8 mouse cellular contexts compared by ENCODE assay signal in the genomic region with DNA sequence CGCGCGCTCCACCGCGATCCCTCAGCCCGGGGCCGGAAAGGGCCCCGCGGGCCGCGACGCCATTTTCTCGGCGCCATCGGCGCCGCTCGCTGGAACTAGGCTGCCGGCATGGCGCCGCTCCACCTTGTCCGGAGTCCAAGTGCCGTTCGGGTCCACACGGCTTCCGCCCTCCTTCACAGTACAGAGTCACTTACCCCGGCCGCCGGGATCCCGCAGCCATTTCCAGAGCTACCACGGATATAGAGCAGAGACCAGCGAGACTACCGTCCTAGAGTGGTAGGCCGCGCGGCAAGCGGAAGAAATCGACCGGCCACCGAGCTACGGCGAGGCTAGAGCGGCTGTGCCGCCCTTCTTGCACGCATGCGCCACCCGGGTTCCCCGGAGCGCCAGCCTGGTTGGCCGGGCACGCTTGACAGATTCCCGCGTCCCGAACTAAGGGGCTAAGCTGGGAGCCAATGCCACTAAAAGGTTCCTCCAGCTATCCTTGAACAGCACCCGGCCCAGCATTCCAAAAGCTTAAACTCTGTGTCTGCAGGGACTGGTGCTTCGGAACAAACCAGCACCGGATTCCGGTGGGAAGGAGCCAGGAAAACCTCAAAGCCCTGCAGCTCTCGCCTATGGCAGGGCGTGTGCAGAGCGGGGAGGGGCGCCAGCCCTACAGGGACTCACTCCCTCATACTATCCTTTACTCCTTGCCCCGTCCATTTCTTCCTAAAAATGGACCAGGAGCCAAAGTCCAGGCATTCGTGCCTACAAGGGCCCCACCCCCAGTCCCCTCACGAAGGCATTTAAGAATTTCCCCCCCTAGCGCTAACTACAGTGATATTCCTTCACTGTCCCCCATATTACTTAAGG. TPM values are rescaled to one million over a fixed set of nuclear protein-coding genes. Genes with fewer than 3 reads are reported as not detected.
DNase-seq lines count a peak whose midpoint lies in the region; ATAC-seq and TF ChIP-seq lines count a peak whose summit lies in the region.

No protein-coding gene starts in this region.

- ATAC-seq in hindbrain, embryonic 11.5 days (ENCODE audit: low FRiP score) = peak; percentile 95
- peak; percentile 96 for ATAC-seq in lung, postnatal 0 days

- no peaks in the 10 kb centered on the region for H3K27me3 ChIP-seq in hindbrain, embryonic 11.5 days (ENCODE audit: control insufficient read depth, insufficient read depth, low read length)
- H3K27me3 ChIP-seq in lung, postnatal 0 days (replicated peaks; ENCODE audit: insufficient read depth, low read length) = no peaks in the 10 kb centered on the region

- H3K36me3 ChIP-seq in hindbrain, embryonic 11.5 days (ENCODE audit: control insufficient read depth, insufficient read depth, low read length) = no peaks in the 10 kb centered on the region
- H3K36me3 ChIP-seq in lung, postnatal 0 days (ENCODE audit: insufficient read depth, low read length) = no peaks in the 10 kb centered on the region

- peak overlapping the region; percentile 87 for H3K27ac ChIP-seq in hindbrain, embryonic 11.5 days (ENCODE audit: low read depth, low read length)
- H3K27ac ChIP-seq in lung, postnatal 0 days (ENCODE audit: low read length) = peak overlapping the region; percentile 98

- under 1% methylated on average over 65 of the region's 66 CpGs for WGBS in hindbrain, embryonic 11.5 days
- WGBS in lung, postnatal 0 days = 1% methylated on average over 63 of the region's 66 CpGs

- H3K4me3 ChIP-seq in hindbrain, embryonic 11.5 days (ENCODE audit: low read depth, low read length) = peak overlapping the region; percentile 72
- peak overlapping the region; percentile 92 for H3K4me3 ChIP-seq in lung, postnatal 0 days (ENCODE audit: low read depth, low read length)

- peak overlapping the region; percentile 81 for H3K4me2 ChIP-seq in hindbrain, embryonic 11.5 days (replicated peaks; ENCODE audit: low read depth, low read length)
- peak overlapping the region; percentile 75 for H3K4me2 ChIP-seq in lung, postnatal 0 days (replicated peaks; ENCODE audit: low read depth, low read length)

- H3K9ac ChIP-seq in hindbrain, embryonic 11.5 days (ENCODE audit: low read depth, low read length) = peak overlapping the region; percentile 85
- H3K9ac ChIP-seq in lung, postnatal 0 days (replicated peaks; ENCODE audit: low read depth) = peak overlapping the region; percentile 99

- H3K9me3 ChIP-seq in hindbrain, embryonic 11.5 days (ENCODE audit: control insufficient read depth, low read length) = no peaks in the 10 kb centered on the region
- no peaks in the 10 kb centered on the region for H3K9me3 ChIP-seq in lung, postnatal 0 days (ENCODE audit: low read length)

- DNase-seq in Muller cell, postnatal 12 days (ENCODE audit: inconsistent ontology term) = peak; percentile 95
- DNase-seq in cerebellum, adult 9-11 months = peak; percentile 93
- DNase-seq in frontal cortex, adult 2 months (ENCODE audit: extremely low spot score in 1 of 2, low spot score in 1 of 2) = peak; percentile 79 to 91
- DNase-seq in hindbrain, embryonic 11.5 days (ENCODE audit: low spot score) = peak; percentile 94
- peak; percentile 89 to 93 for DNase-seq in layer of hippocampus, postnatal 10 days (ENCODE audit: low spot score in 2 of 2)
- peak; percentile 97 for DNase-seq in lung, postnatal 0 days (ENCODE audit: low spot score)
- DNase-seq in ovary, postnatal 10 days (ENCODE audit: low spot score) = peak; percentile 88
- peak; percentile 93 for DNase-seq in thymus, postnatal 0 days (ENCODE audit: low spot score)

- TF ChIP-seq EP300 in lung, postnatal 0 days (IDR thresholded peaks at IDR 0.05) = no peak

- peaks cover 7% of the 10 kb centered on the region; the same call in 1 of the 2 replicates for H3K4me1 ChIP-seq in hindbrain, embryonic 11.5 days (replicated peaks; ENCODE audit: control insufficient read depth, insufficient read depth, low read length)
- H3K4me1 ChIP-seq in lung, postnatal 0 days (ENCODE audit: insufficient read depth, low read depth, low read length) = peaks cover 14% of the 10 kb centered on the region

- TF ChIP-seq CTCF in lung, postnatal 0 days (IDR thresholded peaks at IDR 0.05) = no peak

RNA-seq across cellular contexts. Expression of gene Dido1, which starts 7.8 kb away (rescaled TPM):
- polyA plus RNA-seq in frontal cortex, adult 2 months (2012; rRNA removed) = 36.9 and 39.7 TPM in 2 replicates
- polyA plus RNA-seq in hindbrain, embryonic 11.5 days (2014; fragmentation: Nextera tagmentation; extraction: Ambion mirVana) = 29.5 and 39.7 TPM in 2 replicates
- total RNA-seq in layer of hippocampus, postnatal 10 days (2021) = 10 to 100 TPM; 58.4 to 61.8 TPM
- 14.9 and 16.3 TPM in 2 replicates for polyA plus RNA-seq in lung, postnatal 0 days (2015; fragmentation: Nextera tagmentation; extraction: Ambion mirVana)
- polyA plus RNA-seq in thymus, postnatal 0 days (2015; fragmentation: Nextera tagmentation; extraction: Ambion mirVana) = 25.6 and 32.2 TPM in 2 replicates

RNA-seq across cellular contexts. Expression of gene Gid8, which starts 7.9 kb away (rescaled TPM):
- polyA plus RNA-seq in frontal cortex, adult 2 months (2012; rRNA removed) = 57.0 and 57.7 TPM in 2 replicates
- 59.6 and 70.0 TPM in 2 replicates for polyA plus RNA-seq in hindbrain, embryonic 11.5 days (2014; fragmentation: Nextera tagmentation; extraction: Ambion mirVana)
- 10 to 100 TPM; 62.6 to 63.7 TPM for total RNA-seq in layer of hippocampus, postnatal 10 days (2021)
- polyA plus RNA-seq in lung, postnatal 0 days (2015; fragmentation: Nextera tagmentation; extraction: Ambion mirVana) = 38.7 and 38.8 TPM in 2 replicates
- 50.5 and 53.1 TPM in 2 replicates for polyA plus RNA-seq in thymus, postnatal 0 days (2015; fragmentation: Nextera tagmentation; extraction: Ambion mirVana)

RNA-seq across cellular contexts. Expression of gene Slc17a9, which starts 23.1 kb away (rescaled TPM):
- polyA plus RNA-seq in frontal cortex, adult 2 months (2012; rRNA removed) = 1.00 and 1.1 TPM in 2 replicates
- polyA plus RNA-seq in hindbrain, embryonic 11.5 days (2014; fragmentation: Nextera tagmentation; extraction: Ambion mirVana) = 0.14 and 0.45 TPM in 2 replicates
- total RNA-seq in layer of hippocampus, postnatal 10 days (2021) = under 1 TPM; 0.47 to 0.53 TPM
- 1.4 and 1.7 TPM in 2 replicates for polyA plus RNA-seq in lung, postnatal 0 days (2015; fragmentation: Nextera tagmentation; extraction: Ambion mirVana)
- 2.6 and 3.1 TPM in 2 replicates for polyA plus RNA-seq in thymus, postnatal 0 days (2015; fragmentation: Nextera tagmentation; extraction: Ambion mirVana)

RNA-seq across cellular contexts. Expression of gene Tcfl5, which starts 59.5 kb away (rescaled TPM):
- 0.86 and 0.92 TPM in 2 replicates for polyA plus RNA-seq in frontal cortex, adult 2 months (2012; rRNA removed)
- 0.38 and 0.60 TPM in 2 replicates for polyA plus RNA-seq in hindbrain, embryonic 11.5 days (2014; fragmentation: Nextera tagmentation; extraction: Ambion mirVana)
- total RNA-seq in layer of hippocampus, postnatal 10 days (2021) = 1 to 10 TPM; 3.4 to 3.9 TPM
- not detected in 2 replicates for polyA plus RNA-seq in lung, postnatal 0 days (2015; fragmentation: Nextera tagmentation; extraction: Ambion mirVana)
- polyA plus RNA-seq in thymus, postnatal 0 days (2015; fragmentation: Nextera tagmentation; extraction: Ambion mirVana) = 0.14 TPM in 1 of 2 replicates, not detected in the other

Comparison
In these comparisons a context has a peak if more than half of its experiments do, and no peak if none do; other contexts are left out.
1. Peak in every context shown above with its lines: DNase-seq, ATAC-seq, H3K4me3 ChIP-seq and H3K27ac ChIP-seq.